Mouse (Mus musculus): ENCODE measurements around the gene Nanp. TPM values are rescaled to one million over a fixed set of nuclear protein-coding genes. Genes with fewer than 3 reads are reported as not detected.

Gene Nanp
- 21.0 TPM for polyA plus RNA-seq (2015; fragmentation: Illumina TruSeq; extraction: RNeasy Lipid Tissue Mini Kit (QIAGEN cat#74804); ENCODE audit: insufficient read depth, low replicate concordance)

DNA sequence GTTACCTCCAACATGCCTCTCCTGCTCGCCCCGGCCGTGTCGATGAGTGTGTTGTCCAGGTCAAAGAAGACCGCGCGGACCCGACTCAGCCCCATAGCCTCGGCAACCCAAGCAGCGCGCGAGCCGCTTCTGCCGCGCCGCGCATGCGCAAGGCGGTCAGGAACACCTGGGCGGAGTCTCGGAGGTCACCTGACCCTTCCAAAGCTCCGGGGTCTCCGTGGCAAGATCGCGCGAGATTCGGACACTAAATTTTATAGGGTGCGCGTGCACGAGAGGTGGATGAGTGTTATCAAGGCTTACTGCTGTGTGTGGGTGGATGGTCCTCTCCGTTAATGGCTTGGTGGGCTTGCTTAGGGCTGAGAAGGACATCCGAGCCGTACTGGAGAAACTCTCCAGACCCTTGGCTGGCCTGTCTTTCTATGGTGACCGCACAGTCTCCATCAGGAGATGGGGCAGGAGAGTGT, at the start of gene Nanp, which contains the start of gene Ninl:
Gene Nanp, minus strand, starts transcription at position 167 of the 464 bp plus-strand sequence.
Gene Ninl, minus strand, starts transcription at position 151 of the 464 bp plus-strand sequence.

Other genes with a start within 250 kb of the Nanp start
- gene Abhd12, start 134.7 kb downstream of the Nanp start, polyA plus RNA-seq (2015; fragmentation: Illumina TruSeq; extraction: RNeasy Lipid Tissue Mini Kit (QIAGEN cat#74804); ENCODE audit: insufficient read depth, low replicate concordance), result 76.1 TPM
- 11.7 TPM for gene Gins1, start 134.0 kb downstream of the Nanp start, polyA plus RNA-seq (2015; fragmentation: Illumina TruSeq; extraction: RNeasy Lipid Tissue Mini Kit (QIAGEN cat#74804); ENCODE audit: insufficient read depth, low replicate concordance)
- gene Ninl, start within 50 bp of the Nanp start, polyA plus RNA-seq (2015; fragmentation: Illumina TruSeq; extraction: RNeasy Lipid Tissue Mini Kit (QIAGEN cat#74804); ENCODE audit: insufficient read depth, low replicate concordance), result 1.9 TPM
- gene Gm14151, start 53.0 kb upstream of the Nanp start, polyA plus RNA-seq (2015; fragmentation: Illumina TruSeq; extraction: RNeasy Lipid Tissue Mini Kit (QIAGEN cat#74804); ENCODE audit: insufficient read depth, low replicate concordance), result not detected
- gene Gm14147, start 58.8 kb upstream of the Nanp start, polyA plus RNA-seq (2015; fragmentation: Illumina TruSeq; extraction: RNeasy Lipid Tissue Mini Kit (QIAGEN cat#74804); ENCODE audit: insufficient read depth, low replicate concordance), result not detected

Data from spleen, adult 10 weeks (tissue).